Mouse (Mus musculus): ENCODE measurements around the gene Agbl4.

Agbl4 gene

DNA sequence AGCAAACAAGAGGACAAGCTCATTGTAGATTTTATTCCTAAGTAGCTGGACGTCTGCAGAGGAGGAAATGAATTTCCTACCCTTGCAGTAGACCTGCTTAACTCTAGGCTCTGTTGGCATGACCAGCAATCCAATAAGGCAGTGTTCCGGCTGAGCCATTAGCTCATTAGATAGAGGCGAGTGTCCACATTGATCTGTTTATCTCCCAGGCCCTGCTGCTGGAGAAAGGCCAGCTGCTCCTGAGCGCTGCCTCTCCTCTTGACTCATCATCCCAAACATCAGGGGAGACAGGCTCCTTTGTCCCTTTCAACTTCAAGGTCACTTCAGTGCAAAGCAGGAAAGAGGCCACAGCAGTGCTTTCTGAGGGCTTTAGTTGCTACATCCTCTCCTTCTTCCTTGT is 858.0 kb downstream of the Agbl4 start:
- in situ Hi-C loops (cut with MboI, MseI), result no loop called here

DNA sequence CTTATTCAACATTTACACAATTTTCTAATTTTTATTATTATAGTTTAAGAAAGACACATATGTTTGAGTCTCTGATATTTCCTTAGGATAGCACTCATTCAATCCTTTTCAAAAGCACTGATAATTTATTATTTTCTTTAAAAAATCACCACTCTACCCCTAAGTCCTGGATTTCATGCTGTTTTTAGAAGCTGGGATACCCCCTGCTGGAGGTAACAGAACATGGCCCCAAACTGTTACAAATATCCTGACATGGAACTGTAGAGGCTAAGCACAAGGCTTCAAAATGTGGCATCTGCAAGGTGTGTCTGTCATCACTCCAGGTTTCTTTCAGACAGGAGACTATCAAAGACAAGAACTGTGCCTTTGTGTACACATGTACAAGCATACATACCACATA is 859.5 kb downstream of the Agbl4 start:
- in situ Hi-C loops (cut with MboI, MseI), result no loop called here

DNA sequence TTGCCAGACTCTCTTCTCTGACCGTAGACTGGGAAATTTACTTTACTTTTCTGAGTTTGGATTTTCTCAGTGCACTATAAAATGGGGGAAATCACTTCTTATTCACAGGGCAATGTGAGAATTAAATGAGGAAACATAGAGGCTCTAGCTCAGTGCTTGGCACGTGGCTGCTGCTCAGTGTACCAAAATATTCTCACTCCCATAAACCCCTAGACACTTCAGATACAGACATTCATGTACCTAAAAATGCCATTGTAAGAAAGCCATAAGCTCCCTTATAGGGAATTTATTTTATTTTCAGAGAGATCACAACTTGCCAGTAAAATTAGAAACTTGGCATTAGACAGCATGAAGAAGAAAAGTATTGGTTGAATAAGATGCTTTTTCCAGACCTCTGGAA is 883.5 kb downstream of the Agbl4 start:
- in situ Hi-C loops (cut with MboI, MseI), result no loop called here

DNA sequence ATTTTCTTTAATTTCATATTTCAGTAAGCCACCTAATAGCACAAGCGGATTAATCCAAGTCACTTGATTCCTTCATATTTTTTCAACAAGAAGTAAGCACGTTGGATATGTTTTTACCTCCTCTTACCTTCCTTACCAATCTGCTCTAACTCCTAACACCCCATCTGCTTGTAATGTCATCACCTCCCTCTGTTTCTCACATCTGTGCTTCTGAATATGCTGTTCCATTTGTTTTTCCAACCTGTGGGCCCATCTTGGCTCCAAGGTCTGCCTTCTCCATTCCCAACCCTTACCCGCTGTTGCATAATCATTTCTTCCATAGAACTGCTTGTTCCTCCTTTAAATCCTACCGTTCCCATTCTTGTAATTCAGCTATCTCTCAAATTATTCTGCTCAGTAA is 884.4 kb downstream of the Agbl4 start:
- in situ Hi-C loops (cut with MboI, MseI), result no loop called here

DNA sequence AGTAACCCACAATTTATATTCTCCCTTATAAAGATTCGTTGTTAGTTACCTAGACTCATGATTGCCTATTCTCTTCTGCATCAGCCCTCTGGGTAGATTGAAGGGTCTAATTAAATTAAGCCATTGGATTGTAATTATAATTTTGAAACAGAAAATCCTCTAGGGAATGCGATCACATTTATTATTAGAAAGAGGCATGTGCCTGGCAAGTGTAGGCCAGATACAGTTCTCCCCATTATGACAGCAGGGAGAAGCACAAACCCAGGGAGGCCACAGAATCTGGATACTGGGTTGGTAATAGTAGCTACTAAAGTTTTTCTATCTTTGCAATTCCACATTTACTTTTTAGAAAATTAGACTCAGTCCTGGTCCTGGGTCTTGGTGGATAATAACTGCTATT is 887.2 kb downstream of the Agbl4 start:
- in situ Hi-C loops (cut with MboI, MseI), result no loop called here

DNA sequence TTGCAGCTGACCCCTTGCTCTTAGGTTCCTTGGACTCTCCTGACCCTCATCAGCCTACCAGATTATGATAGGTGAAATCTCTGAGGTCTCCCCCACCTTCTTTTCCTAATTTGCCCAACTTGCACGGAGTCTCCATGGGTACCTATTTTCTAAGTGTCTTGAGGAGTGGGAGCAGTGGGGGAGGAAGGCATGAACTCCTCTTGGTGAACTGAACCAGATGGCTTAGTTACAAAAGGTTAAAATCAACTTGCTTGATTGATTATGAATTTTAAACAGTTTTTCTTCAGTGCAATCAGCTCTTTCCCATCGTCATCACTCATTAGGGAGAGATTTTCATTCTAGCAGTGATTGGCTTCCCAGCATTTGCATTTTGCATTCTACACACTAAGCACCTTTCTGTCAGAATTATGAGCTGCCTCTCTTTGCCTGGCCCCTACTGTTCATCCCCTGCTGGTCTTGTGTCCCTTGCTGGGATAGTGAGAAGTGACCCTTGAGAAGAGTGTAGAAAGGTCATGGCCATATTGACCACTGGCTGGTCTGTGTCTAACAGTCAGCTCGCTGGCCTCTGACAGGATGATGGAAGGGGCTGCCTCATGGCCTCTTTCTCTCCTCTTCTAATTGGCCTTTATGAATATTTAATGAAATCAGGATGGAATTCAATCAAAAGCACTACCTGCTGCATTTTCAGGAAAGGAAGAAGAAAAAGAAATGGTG is 897.2 kb downstream of the Agbl4 start:
- in situ Hi-C loops (cut with MboI, MseI), result loop anchor here (10.0 kb wide), 2 partner anchors 1210 to 1240 kb away; no protein-coding TSS in a partner anchor

DNA sequence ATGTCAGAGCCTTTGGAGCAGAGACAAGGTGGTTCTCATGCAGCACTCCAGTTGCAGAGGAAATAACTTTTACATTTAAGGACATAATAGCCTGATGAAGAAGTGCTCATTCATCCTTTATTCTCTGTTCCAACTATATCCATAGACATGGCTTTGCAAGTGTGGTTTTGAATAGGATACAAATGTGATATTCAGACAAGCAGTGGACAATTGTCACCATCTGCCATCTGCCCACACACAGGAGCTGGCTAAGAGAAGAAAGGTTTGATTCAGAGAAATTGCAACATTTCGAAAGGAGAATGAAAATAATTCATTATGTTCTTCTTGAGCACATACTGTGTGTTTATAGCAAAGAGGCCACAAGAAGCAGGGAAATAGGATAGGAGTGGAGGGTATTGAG is 909.1 kb downstream of the Agbl4 start:
- in situ Hi-C loops (cut with MboI, MseI), result no loop called here

DNA sequence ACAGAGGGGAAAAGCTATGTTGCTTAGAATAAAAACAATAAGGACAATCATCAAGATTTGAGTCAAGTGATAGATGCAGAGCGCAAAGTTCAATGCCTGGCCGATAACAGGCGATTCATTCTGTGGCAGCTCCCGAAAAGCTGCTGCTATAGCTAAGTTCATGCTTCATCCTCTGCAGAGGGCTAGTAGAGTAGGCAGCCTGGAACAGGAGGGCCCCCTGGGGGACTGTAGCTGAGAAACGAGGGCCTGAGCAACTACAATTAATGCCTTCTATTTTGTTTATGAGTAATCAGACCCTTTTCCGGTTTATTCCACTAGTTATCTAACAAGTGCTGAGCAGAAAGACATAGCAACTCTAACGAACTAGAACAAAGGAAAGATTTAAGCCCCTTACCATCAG is 909.7 kb downstream of the Agbl4 start:
- in situ Hi-C loops (cut with MboI, MseI), result no loop called here

DNA sequence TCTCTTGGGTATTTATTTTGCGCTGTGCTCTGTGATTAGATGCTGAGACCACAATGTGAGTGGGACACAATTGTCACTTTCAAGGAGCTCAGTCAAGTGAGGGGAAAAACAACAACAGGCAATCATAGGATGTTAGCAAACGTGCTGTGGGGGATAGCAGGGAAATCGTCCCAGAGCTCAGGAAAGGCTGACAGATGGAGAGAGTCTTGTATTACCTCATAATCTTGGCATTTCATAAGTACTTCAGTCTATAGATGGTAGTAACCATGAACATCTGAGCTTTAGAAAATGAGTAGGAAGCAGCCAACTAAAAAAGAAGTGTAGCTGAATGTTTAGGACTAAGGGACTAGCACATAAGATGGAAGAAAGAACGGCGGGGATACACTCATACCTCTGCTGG is 910.2 kb downstream of the Agbl4 start:
- in situ Hi-C loops (cut with MboI, MseI), result no loop called here

DNA sequence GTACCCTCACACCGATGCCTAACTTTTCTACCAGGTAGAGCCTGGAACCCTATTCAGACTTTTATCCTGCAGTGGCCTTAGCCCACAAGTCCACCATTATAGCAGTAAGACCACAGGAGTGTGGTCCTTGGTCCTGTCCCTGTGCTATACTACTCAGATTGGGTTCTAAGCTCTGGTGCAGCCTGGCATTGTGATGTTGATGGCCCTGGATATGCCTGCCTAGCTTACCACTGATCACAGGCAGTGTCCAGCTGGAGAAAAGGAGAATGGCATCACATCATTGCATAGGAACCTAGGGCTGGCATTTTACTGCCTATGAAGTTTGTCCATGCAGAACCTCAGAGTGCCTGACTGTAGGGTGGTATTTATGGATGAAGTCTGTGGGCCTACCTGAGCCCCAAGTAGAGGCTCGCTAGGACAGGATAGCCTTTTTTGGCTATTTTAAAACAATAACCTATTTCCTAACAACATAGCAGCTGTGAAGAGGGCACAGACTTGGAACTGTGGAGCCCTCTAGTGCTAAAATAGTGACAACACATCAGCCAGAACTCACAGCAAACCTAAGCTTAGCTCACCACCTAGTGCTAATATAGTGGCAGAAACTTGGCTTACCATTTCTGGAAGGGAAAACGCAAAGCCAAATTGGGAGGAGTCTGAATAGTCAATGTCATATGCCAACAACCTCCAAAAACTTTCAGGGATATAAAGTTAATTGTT is 911.3 kb downstream of the Agbl4 start:
- in situ Hi-C loops (cut with MboI, MseI), result no loop called here

DNA sequence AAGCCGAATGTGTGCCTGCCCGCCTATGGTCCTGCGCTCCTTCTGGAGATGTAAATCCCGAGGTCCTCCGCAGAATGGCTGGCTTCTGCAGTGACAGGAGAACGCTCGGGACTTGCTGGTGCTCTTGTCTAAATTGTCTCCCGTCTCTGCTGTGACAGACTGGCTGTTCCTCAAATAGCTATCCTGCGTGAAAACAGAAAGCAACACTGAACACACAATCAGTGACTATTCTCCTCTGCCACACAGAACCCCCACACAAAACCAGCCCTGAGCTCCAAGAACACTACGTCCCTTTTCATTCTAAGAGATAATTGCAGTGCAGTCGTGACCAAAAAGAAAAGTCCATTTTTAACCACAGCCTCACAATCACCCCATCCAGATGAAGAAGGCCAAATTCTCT is 929.6 kb downstream of the Agbl4 start:
- in situ Hi-C loops (cut with MboI, MseI), result loop anchor here (5.0 kb wide), 1 partner anchor 300 kb away; no protein-coding TSS in a partner anchor

DNA sequence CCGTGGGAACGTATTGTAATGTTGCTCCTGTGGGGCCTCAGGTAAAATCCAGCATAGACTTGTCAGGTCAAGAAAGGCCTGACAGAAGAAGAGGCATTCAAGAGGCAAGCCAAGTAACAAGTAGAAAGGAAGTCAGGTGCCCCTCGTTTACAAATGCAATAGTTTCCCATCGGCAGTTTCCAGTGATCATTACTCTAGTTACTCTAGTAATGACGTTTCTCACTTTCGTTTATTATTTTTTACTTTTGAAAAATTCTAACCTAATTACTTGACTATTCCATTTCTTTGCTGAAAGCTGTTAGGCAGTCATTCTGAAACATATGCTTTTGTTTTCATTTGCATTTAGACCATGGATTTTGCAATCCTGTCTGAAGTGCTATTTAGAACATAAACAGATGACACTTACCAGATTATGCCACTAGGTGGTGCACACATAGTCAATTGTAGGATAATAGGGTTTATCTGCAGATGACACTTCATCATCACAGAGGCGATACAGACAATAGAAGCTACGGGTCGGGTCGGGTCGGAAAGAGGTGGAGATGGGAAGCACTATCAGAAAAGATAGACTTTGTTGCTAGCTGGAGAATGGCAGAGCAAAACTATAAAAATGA is 930.4 kb downstream of the Agbl4 start:
- in situ Hi-C loops (cut with MboI, MseI), result loop anchor here (5.0 kb wide), 1 partner anchor 299 kb away; no protein-coding TSS in a partner anchor

DNA sequence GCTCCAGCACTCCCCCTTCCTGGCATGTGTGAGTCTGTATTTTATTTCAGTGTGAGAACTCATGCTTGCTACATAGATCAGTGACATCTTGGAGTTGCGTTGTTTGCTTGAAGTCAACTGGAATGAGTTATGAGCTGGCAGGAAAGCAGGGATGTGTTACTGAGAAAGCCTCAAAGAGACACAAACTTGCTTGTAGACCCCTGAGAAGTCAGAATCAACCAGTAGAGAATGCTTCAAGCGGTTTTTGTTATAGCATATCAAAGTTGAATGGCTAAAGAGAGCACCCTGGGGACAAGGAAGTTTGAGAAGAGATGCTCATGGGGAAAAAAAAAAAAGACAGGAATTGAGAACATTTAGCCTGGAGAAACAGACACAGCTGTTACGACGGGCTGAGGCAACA is 932.0 kb downstream of the Agbl4 start:
- in situ Hi-C loops (cut with MboI, MseI), result loop anchor here (5.0 kb wide), 1 partner anchor 298 kb away; no protein-coding TSS in a partner anchor

DNA sequence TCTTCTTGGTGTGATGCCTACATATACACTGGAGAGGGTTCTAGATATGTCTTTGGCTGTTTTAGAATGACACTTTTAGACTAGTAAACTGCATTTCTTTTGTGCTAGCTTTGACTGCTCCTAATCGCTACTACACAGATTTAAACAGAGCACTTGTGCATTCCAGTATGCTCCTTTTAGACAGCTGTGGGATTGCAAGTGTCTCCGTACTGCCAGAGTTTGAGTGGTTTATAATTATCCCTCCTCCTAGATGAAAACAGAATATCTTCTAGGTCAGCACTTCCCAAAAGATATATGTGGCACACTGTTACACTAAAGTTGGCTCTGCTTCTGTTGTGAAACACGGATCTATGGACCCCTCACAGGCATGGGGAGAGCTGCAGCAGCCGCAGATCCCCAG is 935.4 kb downstream of the Agbl4 start:
- in situ Hi-C loops (cut with MboI, MseI), result no loop called here

DNA sequence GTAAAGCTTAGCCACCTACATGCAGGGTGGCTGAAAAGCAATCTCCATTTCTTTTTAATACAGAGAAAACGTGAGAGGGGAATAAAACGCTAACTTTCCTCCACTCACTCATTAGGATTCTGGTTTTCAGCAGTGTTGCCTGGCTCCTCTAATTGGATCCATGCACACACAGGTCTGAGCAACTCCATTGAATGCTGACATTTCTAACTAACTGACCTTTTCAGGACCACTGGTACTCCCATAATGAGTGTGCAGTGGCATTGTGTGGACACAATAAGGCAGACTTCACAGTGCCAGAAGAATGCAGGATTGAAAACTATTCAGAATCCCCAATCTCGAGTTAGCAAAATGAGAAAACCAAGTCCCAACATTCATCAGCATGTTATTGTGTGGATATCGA is 952.5 kb downstream of the Agbl4 start:
- in situ Hi-C loops (cut with MboI, MseI), result no loop called here

DNA sequence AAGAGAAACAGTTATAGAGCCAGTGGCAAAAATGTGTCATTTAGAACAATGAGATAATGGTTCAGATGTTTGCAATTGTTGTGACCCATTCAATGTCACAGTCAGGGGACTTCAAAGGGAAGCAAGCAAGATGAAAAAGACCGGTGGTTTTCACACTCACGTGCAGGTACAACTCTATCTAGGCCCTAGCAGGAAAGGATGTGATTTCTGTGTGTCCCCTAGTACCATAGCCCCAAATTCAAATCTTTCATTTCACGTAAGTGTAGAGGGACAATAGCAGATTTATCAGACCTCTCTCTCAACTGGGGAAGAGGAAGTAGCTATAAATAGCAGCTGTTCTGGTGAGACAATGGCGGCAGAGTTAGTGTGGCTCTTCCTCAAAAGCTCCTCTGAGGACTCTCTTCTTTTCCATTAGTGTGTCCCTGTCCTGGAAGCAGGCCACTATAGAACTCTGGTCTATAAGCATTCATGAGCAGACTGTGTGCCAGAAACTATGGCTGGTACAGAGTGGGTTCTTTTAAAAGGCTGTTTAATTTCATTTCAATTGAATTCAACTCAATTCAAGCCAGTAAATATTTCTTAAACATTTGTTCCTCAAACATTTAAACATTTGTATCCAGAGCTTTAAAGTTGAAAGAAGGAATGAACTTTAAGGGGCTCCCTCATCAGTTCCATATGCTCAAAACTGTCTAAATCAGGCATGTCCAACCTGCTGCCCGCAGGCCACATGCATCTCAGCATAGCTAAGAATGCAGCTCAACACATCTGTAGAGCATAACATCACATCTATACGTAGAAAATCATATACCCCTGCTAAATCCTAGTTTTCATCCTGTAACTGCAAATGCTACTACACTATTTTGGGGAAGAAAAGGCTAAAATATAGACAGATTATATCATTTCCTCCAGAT is 953.4 kb downstream of the Agbl4 start:
- in situ Hi-C loops (cut with MboI, MseI), result no loop called here

DNA sequence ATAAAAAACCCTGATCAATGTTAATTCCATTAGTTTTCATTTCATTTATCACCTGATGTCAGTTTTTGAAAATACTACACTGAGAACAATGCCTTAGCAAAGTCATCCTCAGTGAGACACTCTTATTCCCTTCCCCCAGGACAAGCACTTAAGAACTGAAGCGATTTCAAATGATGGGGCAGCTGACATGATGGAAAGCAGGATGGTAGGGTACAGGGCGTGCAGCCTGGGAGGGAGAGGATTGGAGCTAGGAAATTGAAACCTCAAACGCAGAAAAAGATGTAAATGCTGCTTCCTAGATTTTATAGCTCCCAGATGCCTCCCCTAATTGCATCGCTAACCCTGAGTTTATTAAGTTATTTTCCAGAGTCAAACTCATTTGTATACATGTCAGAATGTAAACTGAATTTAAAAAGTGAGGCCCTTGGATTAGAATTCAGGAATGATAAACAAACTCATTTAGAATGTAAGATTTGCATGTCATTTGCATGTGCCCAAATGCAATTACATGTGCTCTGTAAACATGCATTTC is 959.2 kb downstream of the Agbl4 start:
- in situ Hi-C loops (cut with MboI, MseI), result no loop called here

DNA sequence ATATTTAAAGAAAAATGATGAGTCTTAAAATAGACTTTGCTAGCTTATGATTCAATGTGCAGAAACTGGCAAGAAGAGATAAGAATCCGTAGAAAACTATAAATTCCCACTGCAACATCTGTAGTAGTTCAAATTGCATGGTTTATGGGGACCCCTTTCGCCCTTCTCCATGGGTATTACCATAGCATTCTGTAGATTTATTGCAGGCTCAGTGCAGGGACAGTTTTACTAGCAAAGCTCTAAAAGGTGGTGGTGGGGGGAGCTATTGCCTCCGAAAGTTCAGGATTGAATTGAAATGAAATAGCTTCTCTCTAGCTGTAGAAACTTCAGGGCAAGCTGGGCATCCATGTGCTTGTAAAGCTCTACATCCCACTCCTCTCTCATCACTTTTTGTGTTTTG is 959.7 kb downstream of the Agbl4 start:
- in situ Hi-C loops (cut with MboI, MseI), result no loop called here

DNA sequence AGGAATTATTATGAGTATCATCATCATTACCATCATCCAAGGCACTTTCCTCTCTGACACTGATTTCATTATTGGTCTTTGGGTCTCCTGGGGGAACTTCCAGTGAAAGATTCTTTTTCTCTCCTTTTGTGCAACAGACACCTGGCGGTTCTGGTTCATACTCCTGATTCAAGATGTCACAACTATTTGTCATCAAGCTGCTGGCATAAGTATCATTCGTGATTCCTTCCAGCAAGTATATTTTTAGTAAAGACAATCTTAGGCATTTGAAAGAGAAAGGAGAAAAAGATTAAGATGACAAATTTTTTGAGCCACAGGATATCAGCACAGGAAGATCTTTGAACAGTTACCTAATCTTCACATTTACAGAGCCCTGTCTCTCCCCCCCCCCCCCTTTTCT is 966.7 kb downstream of the Agbl4 start:
- in situ Hi-C loops (cut with MboI, MseI), result no loop called here

DNA sequence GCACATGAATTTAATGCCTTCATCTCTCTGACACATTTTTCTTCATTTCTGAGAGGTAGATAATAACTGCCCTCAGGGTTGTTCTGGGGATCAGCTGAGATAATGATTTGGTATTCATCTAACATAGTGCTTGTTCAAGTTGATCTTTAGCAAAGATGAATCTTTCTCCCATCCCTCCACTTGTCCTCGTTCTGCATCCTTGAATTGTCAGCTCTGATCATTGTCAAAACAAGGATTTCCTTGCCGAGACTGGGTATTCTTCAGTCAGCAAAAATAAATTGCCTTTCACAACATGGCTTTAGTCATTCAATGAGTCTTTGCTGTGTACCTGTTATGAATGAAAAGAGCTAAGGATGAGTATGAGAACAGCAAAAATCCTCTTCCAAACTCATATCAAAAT is 970.3 kb downstream of the Agbl4 start:
- in situ Hi-C loops (cut with MboI, MseI), result no loop called here

DNA sequence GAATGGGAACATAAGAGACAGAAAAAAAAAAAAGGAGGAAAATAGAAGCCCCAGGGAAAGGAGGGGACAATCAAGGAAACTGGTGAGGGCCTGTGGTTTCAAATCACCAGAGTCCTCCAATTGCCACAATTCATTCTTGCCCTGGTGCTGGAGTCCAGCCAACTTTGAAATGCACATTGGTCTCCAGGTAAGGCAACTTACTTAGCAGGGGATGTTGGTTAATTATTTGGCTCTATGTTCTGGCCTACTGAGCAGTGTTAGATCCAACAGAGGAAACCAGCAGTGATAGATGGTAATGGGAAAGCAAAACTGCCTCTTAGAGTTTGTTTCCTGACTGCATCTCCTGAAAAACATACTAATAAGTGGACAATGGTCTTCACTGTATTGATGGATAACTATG is 979.7 kb downstream of the Agbl4 start:
- in situ Hi-C loops (cut with MboI, MseI), result no loop called here

DNA sequence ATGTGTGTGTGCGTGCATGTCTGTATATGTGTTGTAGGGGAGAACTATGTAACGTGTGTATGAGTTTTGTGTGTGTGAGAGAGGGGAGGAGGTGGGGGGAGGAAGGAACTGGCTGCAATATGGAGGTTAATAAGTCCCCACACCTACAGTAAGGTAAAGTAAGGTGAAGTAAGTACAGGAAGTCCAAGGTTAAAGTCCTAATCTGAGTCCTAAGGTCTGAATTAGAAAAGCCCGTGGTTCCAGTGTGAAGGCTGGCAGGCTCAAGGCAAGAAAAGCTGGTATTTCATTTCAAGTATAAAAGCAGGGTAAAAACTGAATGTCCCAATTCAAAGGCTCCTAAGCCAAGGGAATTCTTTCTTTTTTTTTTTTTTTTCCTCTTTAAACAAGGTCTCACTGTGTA is 980.6 kb downstream of the Agbl4 start:
- in situ Hi-C loops (cut with MboI, MseI), result no loop called here

Data from T-helper 2 cell (primary cell).